Mouse (Mus musculus) G1E (cell line): Measurements from ENCODE around the gene Mchr1.

Experiments used
- GATA1 ChIP-seq: IDR thresholded peaks from 2 replicates; pipeline ENCODE4 v1.6.1; 2012; ENCODE audit warnings: borderline replicate concordance, low read length, inconsistent platforms, mixed read lengths
- TAL1 ChIP-seq: conservative IDR thresholded peaks from 2 replicates; pipeline ENCODE4 v1.6.1; 2012; ENCODE audit warnings: low read depth, low read length, inconsistent platforms, mixed read lengths

GRCm38 (mm10) chr15:81255063-81255462, 19.8 kb downstream of the Mchr1 start:
- TF ChIP-seq TAL1 (no peak), GATA1 (no peak)
